In genomic region chr11:88613771-88614526, GRCm38 (mm10) we compare ENCODE assay signal across 8 mouse cellular contexts.
DNase-seq lines count a peak whose midpoint lies in the region; ATAC-seq and TF ChIP-seq lines count a peak whose summit lies in the region.

No protein-coding gene starts in this region.

- no peaks in the 10 kb centered on the region for H3K9me3 ChIP-seq in forebrain, embryonic 13.5 days (replicated peaks)
- H3K9me3 ChIP-seq in forebrain, embryonic 14.5 days (replicated peaks; ENCODE audit: control insufficient read depth, low read length), result no peaks in the 10 kb centered on the region
- no peaks in the 10 kb centered on the region for H3K9me3 ChIP-seq in embryonic facial prominence, embryonic 10.5 days
- H3K9me3 ChIP-seq in hindbrain, postnatal 0 days (ENCODE audit: low read length), result no peaks in the 10 kb centered on the region

- H3K36me3 ChIP-seq in forebrain, embryonic 13.5 days (ENCODE audit: poor library complexity, severe bottlenecking), result peaks cover 4% of the 10 kb centered on the region; the same call in 1 of the 2 replicates
- no peaks in the 10 kb centered on the region for H3K36me3 ChIP-seq in forebrain, embryonic 14.5 days (ENCODE audit: control insufficient read depth, insufficient read depth, low read length)
- H3K36me3 ChIP-seq in embryonic facial prominence, embryonic 10.5 days (replicated peaks), result peaks cover 71% of the 10 kb centered on the region
- no peaks in the 10 kb centered on the region for H3K36me3 ChIP-seq in hindbrain, postnatal 0 days (ENCODE audit: insufficient read depth, low read length)

- no peak for ATAC-seq in forebrain, embryonic 13.5 days
- ATAC-seq in forebrain, embryonic 14.5 days, result no peak
- ATAC-seq in hindbrain, postnatal 0 days, result no peak

- no peak for TF ChIP-seq CTCF in hindbrain, postnatal 0 days (IDR thresholded peaks at IDR 0.05; ENCODE audit: low read depth)

- peak overlapping the region; percentile 37; the same call in 1 of the 2 replicates for H3K27ac ChIP-seq in forebrain, embryonic 13.5 days
- no peak overlapping the region for H3K27ac ChIP-seq in forebrain, embryonic 14.5 days (ENCODE audit: low read depth, low read length)
- 0 out of 2 replicates have a peak overlapping the region, but pooled peaks have one; percentile 1 for H3K27ac ChIP-seq in embryonic facial prominence, embryonic 10.5 days (replicated peaks)
- H3K27ac ChIP-seq in hindbrain, postnatal 0 days, result peak overlapping the region; percentile 65

- no peak overlapping the region for H3K9ac ChIP-seq in forebrain, embryonic 13.5 days
- no peak overlapping the region; the same call in 1 of the 2 replicates for H3K9ac ChIP-seq in forebrain, embryonic 14.5 days (ENCODE audit: low read length)
- no peak overlapping the region for H3K9ac ChIP-seq in hindbrain, postnatal 0 days (replicated peaks; ENCODE audit: low read length)

- no peak for DNase-seq in forebrain, embryonic 14.5 days (ENCODE audit: low spot score)
- no peak for DNase-seq in embryonic facial prominence, embryonic 10.5 days (ENCODE audit: low spot score)
- DNase-seq in hindbrain, postnatal 0 days (ENCODE audit: low spot score), result no peak
- peak; percentile 74 for DNase-seq in lung, postnatal 10 days
- DNase-seq in spleen, postnatal 10 days (ENCODE audit: low spot score in 2 of 2), result peak; percentile 49 to 72
- no peak for DNase-seq in right cerebral cortex, postnatal 14 days
- DNase-seq in left cerebral cortex, adult 18-20 months (ENCODE audit: low spot score in 2 of 2), result no peak

- no peaks in the 10 kb centered on the region for H3K27me3 ChIP-seq in forebrain, embryonic 13.5 days
- no peaks in the 10 kb centered on the region for H3K27me3 ChIP-seq in forebrain, embryonic 14.5 days (replicated peaks; ENCODE audit: control insufficient read depth, insufficient read depth, low read length)
- no peaks in the 10 kb centered on the region for H3K27me3 ChIP-seq in embryonic facial prominence, embryonic 10.5 days (replicated peaks; ENCODE audit: low read depth, poor library complexity, severe bottlenecking)
- H3K27me3 ChIP-seq in hindbrain, postnatal 0 days (ENCODE audit: insufficient read depth, low read length), result no peaks in the 10 kb centered on the region

- H3K4me2 ChIP-seq in forebrain, embryonic 13.5 days, result no peak overlapping the region
- no peak overlapping the region for H3K4me2 ChIP-seq in forebrain, embryonic 14.5 days (ENCODE audit: low read length)
- no peak overlapping the region for H3K4me2 ChIP-seq in hindbrain, postnatal 0 days (ENCODE audit: low read depth, low read length)

- H3K4me3 ChIP-seq in forebrain, embryonic 13.5 days, result no peak overlapping the region
- no peak overlapping the region for H3K4me3 ChIP-seq in forebrain, embryonic 14.5 days (ENCODE audit: low read depth, low read length)
- no peak overlapping the region for H3K4me3 ChIP-seq in embryonic facial prominence, embryonic 10.5 days
- H3K4me3 ChIP-seq in hindbrain, postnatal 0 days (ENCODE audit: low read length), result no peak overlapping the region

- peaks cover 63% of the 10 kb centered on the region for H3K4me1 ChIP-seq in forebrain, embryonic 13.5 days
- H3K4me1 ChIP-seq in forebrain, embryonic 14.5 days (ENCODE audit: control insufficient read depth, insufficient read depth, low read length), result peaks cover 28% of the 10 kb centered on the region
- H3K4me1 ChIP-seq in embryonic facial prominence, embryonic 10.5 days, result peaks cover 45% of the 10 kb centered on the region
- H3K4me1 ChIP-seq in hindbrain, postnatal 0 days (ENCODE audit: insufficient read depth, low read length), result peaks cover 10% of the 10 kb centered on the region

- WGBS in forebrain, embryonic 13.5 days, result 70% methylated on average over 11 of the region's 11 CpGs
- WGBS in forebrain, embryonic 14.5 days, result 70% methylated on average over 11 of the region's 11 CpGs
- 77% methylated on average over 11 of the region's 11 CpGs for WGBS in embryonic facial prominence, embryonic 10.5 days
- WGBS in hindbrain, postnatal 0 days, result 71% methylated on average over 11 of the region's 11 CpGs

Comparison
In these comparisons a context has a peak if more than half of its experiments do, and no peak if none do; other contexts are left out.
1. DNase-seq: peak in lung, postnatal 10 days (single experiment) and spleen, postnatal 10 days (2 of 2); none in forebrain, embryonic 14.5 days (single experiment), embryonic facial prominence, embryonic 10.5 days (single experiment), hindbrain, postnatal 0 days (single experiment), right cerebral cortex, postnatal 14 days (single experiment) and left cerebral cortex, adult 18-20 months (0 of 2).